In the genomic region with DNA sequence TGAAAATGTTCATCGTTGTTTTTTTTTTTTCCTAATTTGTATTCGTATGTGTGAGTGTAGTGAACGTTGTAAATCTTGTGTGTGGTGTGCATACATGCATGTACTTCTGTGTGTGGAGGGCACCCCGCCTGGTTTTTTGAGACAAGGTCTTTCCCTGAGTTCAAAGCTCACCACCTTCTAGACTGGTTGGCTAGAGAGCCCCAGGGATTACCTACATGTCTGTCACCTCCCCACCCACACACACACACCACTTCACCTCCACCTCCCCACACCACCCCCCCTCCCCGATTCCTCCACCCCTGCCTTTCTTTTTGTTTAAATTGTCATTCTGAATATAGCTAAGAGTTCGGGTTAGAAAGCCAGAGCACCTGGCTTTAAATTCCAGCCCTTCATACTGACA, we compare ENCODE assay signal across 20 mouse cellular contexts.
"Had no signal": no experiment of that assay in that cellular context is flagged by ENCODE, and none has a peak within 500 bp of the region (broad histone marks: within the 10 kb centered on the region; RNA-seq: fewer than 3 reads in every experiment).

No protein-coding gene starts in this region.

- H3K4me1 ChIP-seq: liver, embryonic 15.5 days had no signal

- H3K27ac ChIP-seq: liver, embryonic 15.5 days; lung, embryonic 15.5 days; macrophage; midbrain, embryonic 13.5 days; midbrain, embryonic 15.5 days; neural tube, embryonic 13.5 days; neural tube, embryonic 15.5 days had no signal

- H3K4me3 ChIP-seq: liver, embryonic 15.5 days; lung, embryonic 15.5 days; megakaryocyte, embryonic 14.5 days; midbrain, embryonic 13.5 days; midbrain, embryonic 15.5 days; neural tube, embryonic 13.5 days; neural tube, embryonic 15.5 days had no signal

- H3K36me3 ChIP-seq: liver, embryonic 15.5 days; lung, embryonic 15.5 days; midbrain, embryonic 13.5 days; midbrain, embryonic 15.5 days; neural tube, embryonic 13.5 days; neural tube, embryonic 15.5 days had no signal

- DNase-seq: liver, postnatal 0 days; lung, adult 2 months; lung, postnatal 14 days; lung, postnatal 36 days; retina, postnatal 1 day; right cerebral cortex, adult 18-20 months; right cerebral cortex, postnatal 25 days; spleen, adult 18-20 months; thymus, adult 18-20 months; thymus, postnatal 14 days; thymus, postnatal 36 days had no signal

- ATAC-seq: liver, postnatal 0 days; lung, postnatal 0 days; midbrain, embryonic 13.5 days; midbrain, embryonic 15.5 days had no signal
